Mouse (Mus musculus) megakaryocyte, embryonic 14.5 days (primary cell): ENCODE measurements around the gene Hexim2. TPM values are rescaled to one million over a fixed set of nuclear protein-coding genes. Genes with fewer than 3 reads are reported as not detected.
A peak's percentile ranks its signal among the peaks of the same experiment; 100 is the strongest.

Experiments used
- H3K27me3 ChIP-seq: replicated peaks from 2 replicates; pipeline ENCODE3; 2012; ENCODE audit warnings: inconsistent platforms
- H3K36me3 ChIP-seq: replicated peaks from 2 replicates; pipeline ENCODE3; 2012; ENCODE audit warnings: low read length, inconsistent platforms, mixed read lengths
- H3K4me1 ChIP-seq: 2 replicates; pipeline ENCODE4 v1.6.1; 2012; ENCODE audit warnings: inconsistent platforms
- H3K4me3 ChIP-seq: replicated peaks from 2 replicates; pipeline ENCODE3; 2012; ENCODE audit warnings: moderate library complexity, mild to moderate bottlenecking, inconsistent platforms
- H3K9me3 ChIP-seq: 2 replicates; pipeline ENCODE4 v1.6.1; 2012; ENCODE audit warnings: inconsistent platforms
- FLI1 ChIP-seq: IDR thresholded peaks from 2 replicates; pipeline ENCODE4 v1.6.1; 2012; ENCODE audit warnings: low read length, inconsistent platforms, mixed read lengths
- GATA1 ChIP-seq: IDR thresholded peaks from 3 replicates; pipeline ENCODE4 v1.6.1; 2012; ENCODE audit warnings: mixed read lengths, low read length, inconsistent platforms, borderline replicate concordance
- polyA plus RNA-seq: library from polyadenylated mRNA; stranded (reverse); fragments of >175 nt; gene quantifications from 2 replicates; pipeline ENCODE4 v1.2.3, GENCODE M21; 2012; ENCODE audit warnings: low replicate concordance; ENCODE audit not compliant: insufficient read depth

Hexim2 gene
- polyA plus RNA-seq, 1 experiment: 168 TPM

DNA sequence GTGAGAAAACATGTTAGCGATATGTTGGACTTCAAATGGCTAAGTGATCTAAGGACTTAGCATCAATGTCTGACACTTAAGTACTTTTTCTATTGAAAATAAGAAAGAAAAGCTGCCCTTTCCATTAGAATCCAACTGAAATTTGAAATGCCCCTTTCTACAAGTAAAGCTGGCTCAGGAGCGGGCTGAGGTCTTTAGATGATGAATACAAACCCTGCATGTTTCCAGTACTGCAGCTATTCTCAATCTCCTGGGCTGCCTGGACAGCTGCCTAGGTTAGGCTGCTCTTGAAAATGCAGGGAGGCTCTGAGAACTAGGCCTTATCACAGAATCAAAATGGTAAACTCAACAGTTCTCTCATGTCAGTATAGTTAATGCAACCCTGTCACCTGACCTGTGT is 13.4 kb upstream of the Hexim2 start:
- H3K4me3 ChIP-seq: peak overlapping the region; percentile 98
- peaks cover 29% of the 10 kb centered on the region for H3K4me1 ChIP-seq
- no peaks in the 10 kb centered on the region for H3K27me3 ChIP-seq
- H3K36me3 ChIP-seq: peaks cover 25% of the 10 kb centered on the region
- TF ChIP-seq FLI1: no peak
- TF ChIP-seq GATA1: no peak
- no peaks in the 10 kb centered on the region for H3K9me3 ChIP-seq

GRCm38 (mm10) chr11:103119609-103120008 is 12.6 kb upstream of the Hexim2 start:
- TF ChIP-seq GATA1 (no peak), FLI1 (no peak)
- peaks cover 25% of the 10 kb centered on the region for H3K36me3 ChIP-seq
- no peaks in the 10 kb centered on the region for H3K27me3 ChIP-seq
- no peaks in the 10 kb centered on the region for H3K9me3 ChIP-seq
- H3K4me1 ChIP-seq: peaks cover 24% of the 10 kb centered on the region
- peak overlapping the region; percentile 20 for H3K4me3 ChIP-seq

- TF ChIP-seq FLI1 (no peak), GATA1 (no peak)
- Histone ChIP-seq H3K9me3 (no peaks in the 10 kb centered on the region), H3K36me3 (peaks cover 28% of the 10 kb centered on the region)
Observed at GRCm38 (mm10) chr11:103120315-103120714, 11.9 kb upstream of the Hexim2 start.

DNA sequence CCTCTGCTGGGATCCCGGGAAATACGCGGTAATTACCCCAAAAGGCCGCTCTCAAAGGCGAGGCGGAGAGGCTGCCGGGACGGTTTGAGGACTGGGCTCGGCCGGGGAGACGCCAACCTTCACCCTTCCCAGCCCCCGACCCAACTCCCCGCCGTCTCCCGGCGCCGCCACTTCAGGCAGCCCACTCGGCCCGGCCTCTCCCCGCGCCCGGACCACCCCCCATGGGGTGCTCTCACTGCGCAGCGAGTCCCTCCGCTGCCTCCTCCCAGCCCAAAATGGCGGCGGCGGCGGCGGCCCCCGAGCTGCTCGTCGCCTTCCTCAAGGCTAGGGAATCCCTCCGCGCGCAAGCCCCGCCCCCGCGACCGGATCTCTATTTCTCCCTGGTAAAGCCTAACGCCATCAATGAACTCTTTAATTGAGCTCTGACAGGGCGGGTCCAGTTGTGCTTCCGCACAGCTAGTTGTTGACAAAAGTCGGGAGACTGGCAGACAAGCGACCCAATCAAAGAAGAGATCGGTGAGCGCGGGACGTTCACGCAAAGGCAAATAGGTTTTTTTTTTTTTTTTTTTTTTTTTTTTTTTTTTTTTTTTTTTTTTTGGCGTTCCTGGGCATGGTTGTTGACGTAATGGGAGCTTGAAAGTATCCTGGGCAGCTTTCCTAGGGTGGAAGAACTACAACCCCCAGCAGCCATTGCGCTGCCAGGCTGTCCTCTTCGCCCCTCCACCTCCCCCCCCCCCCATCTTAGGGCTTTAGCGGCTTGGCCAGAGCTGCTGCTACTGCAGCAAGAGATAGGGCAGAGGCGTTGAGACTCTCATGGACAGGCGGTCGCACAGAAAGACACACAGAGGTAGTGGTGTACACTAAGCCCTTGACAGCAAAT is 587 bp downstream of the Hexim2 start:
- H3K36me3 ChIP-seq: peaks cover 52% of the 10 kb centered on the region
- H3K4me1 ChIP-seq: peaks cover 82% of the 10 kb centered on the region
- H3K9me3 ChIP-seq: no peaks in the 10 kb centered on the region
- TF ChIP-seq GATA1 (no peak), FLI1 (peak; percentile 33; the same call in 1 of the 2 replicates)
- peak overlapping the region; percentile 100 for H3K4me3 ChIP-seq
- H3K27me3 ChIP-seq: no peaks in the 10 kb centered on the region

More at GRCm38 (mm10) chr11:103120315-103120714, 11.9 kb upstream of the Hexim2 start:
- Histone ChIP-seq H3K4me3 (no peak overlapping the region), H3K4me1 (peaks cover 19% of the 10 kb centered on the region; the same call in 1 of the 2 replicates), H3K27me3 (no peaks in the 10 kb centered on the region)

GRCm38 (mm10) chr11:103133456-103134185 is 1.4 kb downstream of the Hexim2 start:
- H3K4me1 ChIP-seq: peaks cover 85% of the 10 kb centered on the region
- peak overlapping the region; percentile 92 for H3K4me3 ChIP-seq
- no peak for TF ChIP-seq GATA1
- TF ChIP-seq FLI1: no peak
- H3K27me3 ChIP-seq: no peaks in the 10 kb centered on the region
- H3K36me3 ChIP-seq: peaks cover 53% of the 10 kb centered on the region
- no peaks in the 10 kb centered on the region for H3K9me3 ChIP-seq

DNA sequence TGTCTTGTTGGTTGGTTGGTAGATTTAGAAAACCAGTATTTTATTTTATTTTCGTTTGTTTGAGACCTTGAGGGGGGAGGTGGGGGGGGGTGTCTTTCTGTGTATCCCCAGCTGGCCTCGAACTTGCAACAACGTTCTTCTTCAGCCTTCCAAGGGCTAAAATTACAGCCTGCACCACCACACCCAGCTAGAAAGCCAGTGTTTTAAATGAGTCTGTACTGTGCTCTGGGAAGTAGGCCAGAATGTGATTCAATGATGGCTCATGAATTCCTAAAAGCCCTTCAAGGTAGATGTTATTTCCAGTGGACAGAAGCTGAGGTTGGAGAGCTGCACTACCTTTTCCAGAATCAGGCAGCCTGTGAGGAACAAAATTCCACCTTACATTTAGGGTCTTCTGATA is 2.0 kb downstream of the Hexim2 start:
- peaks cover 53% of the 10 kb centered on the region for H3K36me3 ChIP-seq
- H3K4me1 ChIP-seq: peaks cover 85% of the 10 kb centered on the region
- peak overlapping the region; percentile 92 for H3K4me3 ChIP-seq
- H3K9me3 ChIP-seq: no peaks in the 10 kb centered on the region
- H3K27me3 ChIP-seq: no peaks in the 10 kb centered on the region
- no peak for TF ChIP-seq GATA1
- no peak for TF ChIP-seq FLI1

DNA sequence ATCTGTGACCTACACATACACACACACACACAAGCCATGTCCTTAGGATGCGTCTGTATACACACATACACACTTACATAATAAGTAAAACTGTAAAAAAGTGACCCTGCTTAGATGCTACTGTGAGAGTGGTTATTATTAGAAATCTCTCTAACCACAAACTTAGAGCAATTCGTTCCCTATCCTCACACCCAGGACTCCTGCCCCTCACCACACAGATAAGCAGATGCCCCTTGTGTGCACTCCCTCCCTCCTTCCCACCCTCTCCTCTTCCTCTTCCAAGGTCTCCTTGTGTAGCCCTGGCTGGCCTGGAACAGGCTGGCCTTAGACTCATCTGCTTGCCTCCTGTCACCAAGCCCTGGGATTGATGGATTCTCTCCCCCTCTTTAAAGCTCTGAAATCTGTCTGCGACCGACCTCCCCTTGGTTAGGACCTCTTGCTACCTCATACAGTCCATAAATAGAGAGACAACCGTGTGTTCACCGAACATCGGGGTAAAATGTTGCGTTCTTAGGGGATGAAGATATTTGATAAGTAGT is 3.9 kb downstream of the Hexim2 start:
- 0 out of 3 replicates have a peak, but pooled peaks have one; percentile 43 for TF ChIP-seq GATA1
- TF ChIP-seq FLI1: no peak
- Histone ChIP-seq H3K27me3 (no peaks in the 10 kb centered on the region), H3K4me1 (peaks cover 85% of the 10 kb centered on the region), H3K4me3 (peak overlapping the region; percentile 92), H3K36me3 (peaks cover 54% of the 10 kb centered on the region), H3K9me3 (no peaks in the 10 kb centered on the region)

- Histone ChIP-seq H3K36me3 (peaks cover 59% of the 10 kb centered on the region), H3K4me3 (peak overlapping the region; percentile 57), H3K9me3 (no peaks in the 10 kb centered on the region), H3K27me3 (no peaks in the 10 kb centered on the region), H3K4me1 (peaks cover 97% of the 10 kb centered on the region)
- no peak for TF ChIP-seq GATA1
- no peak for TF ChIP-seq FLI1
Observed at GRCm38 (mm10) chr11:103139951-103140762, 7.9 kb downstream of the Hexim2 start.

DNA sequence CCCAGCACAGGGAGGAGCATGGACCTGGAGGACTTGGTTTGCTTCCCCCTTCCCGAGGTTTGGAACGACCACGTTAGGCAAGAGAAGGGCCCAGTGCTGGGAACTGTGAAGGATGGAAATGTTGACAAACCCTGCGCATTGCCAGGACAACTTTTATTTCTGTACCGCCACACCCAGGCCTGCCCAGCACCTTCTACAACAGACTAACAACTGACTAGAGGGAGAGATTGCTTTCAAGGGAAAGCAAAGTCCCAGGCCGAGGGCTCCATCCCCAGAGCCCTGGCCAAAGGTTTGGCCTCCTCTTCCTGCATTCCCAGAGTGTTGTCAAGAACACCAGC is 8.5 kb downstream of the Hexim2 start:
- Histone ChIP-seq H3K4me3 (peak overlapping the region; percentile 57), H3K4me1 (peaks cover 97% of the 10 kb centered on the region), H3K36me3 (peaks cover 54% of the 10 kb centered on the region), H3K27me3 (no peaks in the 10 kb centered on the region), H3K9me3 (no peaks in the 10 kb centered on the region)
- TF ChIP-seq FLI1 (no peak), GATA1 (no peak)
